9 mouse cellular contexts compared by ENCODE assay signal in the genomic region with DNA sequence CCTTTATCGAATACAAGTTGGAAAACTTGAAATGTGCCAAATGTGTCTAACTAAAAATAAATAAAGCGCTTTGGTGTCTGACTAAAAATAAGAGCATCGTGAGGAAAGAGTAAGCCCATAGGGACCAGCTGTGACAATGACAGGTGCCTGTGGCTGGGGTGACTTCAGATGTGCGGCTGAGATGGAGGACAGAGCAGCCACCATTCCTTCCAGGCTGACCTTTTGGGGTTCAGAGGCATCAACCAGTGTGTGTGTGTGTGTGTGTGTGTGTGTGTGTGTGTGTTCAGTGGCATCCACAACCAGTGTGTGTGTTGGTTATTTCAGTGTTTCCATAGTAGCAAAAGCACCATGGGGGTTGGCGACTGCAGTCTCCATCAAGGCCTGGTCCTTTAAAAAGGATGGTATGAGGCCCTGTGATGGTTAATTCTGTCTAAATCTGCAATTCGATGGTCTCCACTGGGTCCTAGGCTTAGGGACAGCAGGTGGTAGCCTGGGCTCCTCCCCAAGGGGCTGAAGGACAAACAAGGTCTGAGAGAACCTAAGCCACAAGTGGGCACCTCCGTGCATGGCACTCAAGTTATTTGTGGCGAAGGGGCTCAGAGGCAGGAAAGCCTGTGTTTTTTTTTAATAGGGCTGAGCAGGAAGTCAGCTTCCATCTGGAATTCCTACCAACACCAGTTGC. TPM values are rescaled to one million over a fixed set of nuclear protein-coding genes. Genes with fewer than 3 reads are reported as not detected.
A peak's percentile ranks its signal among the peaks of the same experiment; 100 is the strongest.
DNase-seq lines count a peak whose midpoint lies in the region; ATAC-seq and TF ChIP-seq lines count a peak whose summit lies in the region.
"Had no signal": no experiment of that assay in that cellular context is flagged by ENCODE, and none has a peak within 500 bp of the region (broad histone marks: within the 10 kb centered on the region; RNA-seq: fewer than 3 reads in every experiment).

No protein-coding gene starts in this region.

- ATAC-seq in embryonic facial prominence, embryonic 13.5 days (ENCODE audit: insufficient number of reproducible peaks, insufficient read depth, low FRiP score, low TSS enrichment, low read depth) = no peak
- no peak for ATAC-seq in intestine, embryonic 14.5 days (replicated peaks; ENCODE audit: low FRiP score, low TSS enrichment, low read depth)
- no peak for ATAC-seq in neural tube, embryonic 12.5 days (ENCODE audit: low FRiP score, low read depth)

- TF ChIP-seq CTCF in lung, adult 2 months (IDR thresholded peaks at IDR 0.05; ENCODE audit: insufficient read depth, low read length) = no peak

- TF ChIP-seq POLR2A in lung, adult 2 months (IDR thresholded peaks at IDR 0.05; ENCODE audit: borderline replicate concordance, extremely low read depth, low read depth, low read length) = no peak

- no peak for DNase-seq in lung, adult 2 months
- DNase-seq in lung, postnatal 25 days (ENCODE audit: low spot score) = no peak
- no peak for DNase-seq in intestine, embryonic 14.5 days (ENCODE audit: low spot score)
- DNase-seq in natural killer cell, adult 2 months (ENCODE audit: low spot score in 2 of 2) = no peak
- DNase-seq in adrenal gland, adult 18-20 months (ENCODE audit: low spot score in 2 of 2) = no peak
- DNase-seq in urinary bladder, postnatal 4 days (ENCODE audit: low spot score in 2 of 2) = no peak

- no peaks in the 10 kb centered on the region for H3K4me1 ChIP-seq in lung, adult 2 months (ENCODE audit: control insufficient read depth, insufficient read depth, low read length)
- peaks cover 30% of the 10 kb centered on the region for H3K4me1 ChIP-seq in embryonic facial prominence, embryonic 13.5 days
- peaks cover 14% of the 10 kb centered on the region for H3K4me1 ChIP-seq in intestine, embryonic 14.5 days (replicated peaks; ENCODE audit: control insufficient read depth, insufficient read depth, low read length)
- peaks cover 18% of the 10 kb centered on the region for H3K4me1 ChIP-seq in neural tube, embryonic 12.5 days

- 0 out of 2 replicates have a peak overlapping the region, but pooled peaks have one; percentile 49 for H3K9ac ChIP-seq in embryonic facial prominence, embryonic 13.5 days
- H3K9ac ChIP-seq in intestine, embryonic 14.5 days (ENCODE audit: low read length) = no peak overlapping the region
- H3K9ac ChIP-seq in neural tube, embryonic 12.5 days = no peak overlapping the region

- 0 out of 2 replicates have a peak overlapping the region, but pooled peaks have one; percentile 11 for H3K27ac ChIP-seq in embryonic facial prominence, embryonic 13.5 days
- no peak overlapping the region for H3K27ac ChIP-seq in intestine, embryonic 14.5 days (ENCODE audit: low read depth)
- H3K27ac ChIP-seq in neural tube, embryonic 12.5 days = no peak overlapping the region

- H3K9me3 ChIP-seq in embryonic facial prominence, embryonic 13.5 days = no peaks in the 10 kb centered on the region; the same call in 1 of the 2 replicates
- H3K9me3 ChIP-seq in intestine, embryonic 14.5 days (ENCODE audit: control insufficient read depth, low read length) = no peaks in the 10 kb centered on the region
- no peaks in the 10 kb centered on the region for H3K9me3 ChIP-seq in neural tube, embryonic 12.5 days

- peak overlapping the region; percentile 27 for H3K4me3 ChIP-seq in lung, adult 2 months (replicated peaks; ENCODE audit: extremely low read depth, low read depth, low read length)
- H3K4me3 ChIP-seq in embryonic facial prominence, embryonic 13.5 days = peak overlapping the region; percentile 38
- H3K4me3 ChIP-seq in intestine, embryonic 14.5 days (ENCODE audit: low read depth, low read length) = peak overlapping the region; percentile 20; the same call in 1 of the 2 replicates
- H3K4me3 ChIP-seq in neural tube, embryonic 12.5 days = no peak overlapping the region; the same call in 1 of the 2 replicates

- 46% methylated on average over 8 of the region's 8 CpGs for WGBS in lung, adult 2 months
- WGBS in embryonic facial prominence, embryonic 13.5 days = 50% methylated on average over 8 of the region's 8 CpGs
- WGBS in intestine, embryonic 14.5 days = 57% methylated on average over 8 of the region's 8 CpGs
- WGBS in neural tube, embryonic 12.5 days = 56% methylated on average over 8 of the region's 8 CpGs

- no peaks in the 10 kb centered on the region for H3K36me3 ChIP-seq in embryonic facial prominence, embryonic 13.5 days
- no peaks in the 10 kb centered on the region for H3K36me3 ChIP-seq in intestine, embryonic 14.5 days (ENCODE audit: control insufficient read depth, insufficient read depth, low read length)
- H3K36me3 ChIP-seq in neural tube, embryonic 12.5 days = no peaks in the 10 kb centered on the region

- peak overlapping the region; percentile 71 for H3K4me2 ChIP-seq in embryonic facial prominence, embryonic 13.5 days
- H3K4me2 ChIP-seq in intestine, embryonic 14.5 days (ENCODE audit: low read length) = peak overlapping the region; percentile 47
- peak overlapping the region; percentile 58 for H3K4me2 ChIP-seq in neural tube, embryonic 12.5 days (replicated peaks)

- H3K27me3 ChIP-seq in embryonic facial prominence, embryonic 13.5 days = peaks cover 20% of the 10 kb centered on the region
- H3K27me3 ChIP-seq in intestine, embryonic 14.5 days (replicated peaks; ENCODE audit: control insufficient read depth, insufficient read depth, low read length) = no peaks in the 10 kb centered on the region
- peaks cover 6% of the 10 kb centered on the region for H3K27me3 ChIP-seq in neural tube, embryonic 12.5 days (replicated peaks)

RNA-seq across cellular contexts. Expression of gene Pgpep1l, which starts 0.5 kb away (rescaled TPM):
- 0.37 and 1.5 TPM in 2 replicates for polyA plus RNA-seq in lung, adult 2 months (2012; rRNA removed)
- 0.31 TPM in 1 of 2 replicates, not detected in the other for polyA plus RNA-seq in embryonic facial prominence, embryonic 13.5 days (2015; fragmentation: Nextera tagmentation; extraction: Ambion mirVana)
- not detected in 2 replicates for polyA plus RNA-seq in intestine, embryonic 14.5 days (2014; fragmentation: Nextera tagmentation; extraction: Ambion mirVana)
- polyA plus RNA-seq in neural tube, embryonic 12.5 days (2016; fragmentation: Nextera tagmentation; extraction: Ambion mirVana) = not detected in 2 replicates
- under 1 TPM in 1 of 2 experiments, not detected in 1; 0.32 TPM for total RNA-seq in adrenal gland, adult 18-20 months (2021)
- total RNA-seq: adrenal gland, postnatal 14 days had no signal

RNA-seq across cellular contexts. Expression of gene Fam169b, which starts 10.2 kb away (rescaled TPM):
- polyA plus RNA-seq in lung, adult 2 months (2012; rRNA removed) = 2.0 and 3.7 TPM in 2 replicates
- 2.0 and 2.1 TPM in 2 replicates for polyA plus RNA-seq in embryonic facial prominence, embryonic 13.5 days (2015; fragmentation: Nextera tagmentation; extraction: Ambion mirVana)
- polyA plus RNA-seq in intestine, embryonic 14.5 days (2014; fragmentation: Nextera tagmentation; extraction: Ambion mirVana) = 0.12 and 0.43 TPM in 2 replicates
- 0.33 and 0.36 TPM in 2 replicates for polyA plus RNA-seq in neural tube, embryonic 12.5 days (2016; fragmentation: Nextera tagmentation; extraction: Ambion mirVana)
- under 1 TPM; 0.22 to 0.23 TPM for total RNA-seq in adrenal gland, adult 18-20 months (2021)
